Mouse (Mus musculus): ENCODE measurements around the gene Hoxd10. TPM values are rescaled to one million over a fixed set of nuclear protein-coding genes. Genes with fewer than 3 reads are reported as not detected.
A peak's percentile ranks its signal among the peaks of the same experiment; 100 is the strongest.

The Hoxd10 gene
- polyA plus RNA-seq, 2 experiments from 2014 or later, result not detected

DNA sequence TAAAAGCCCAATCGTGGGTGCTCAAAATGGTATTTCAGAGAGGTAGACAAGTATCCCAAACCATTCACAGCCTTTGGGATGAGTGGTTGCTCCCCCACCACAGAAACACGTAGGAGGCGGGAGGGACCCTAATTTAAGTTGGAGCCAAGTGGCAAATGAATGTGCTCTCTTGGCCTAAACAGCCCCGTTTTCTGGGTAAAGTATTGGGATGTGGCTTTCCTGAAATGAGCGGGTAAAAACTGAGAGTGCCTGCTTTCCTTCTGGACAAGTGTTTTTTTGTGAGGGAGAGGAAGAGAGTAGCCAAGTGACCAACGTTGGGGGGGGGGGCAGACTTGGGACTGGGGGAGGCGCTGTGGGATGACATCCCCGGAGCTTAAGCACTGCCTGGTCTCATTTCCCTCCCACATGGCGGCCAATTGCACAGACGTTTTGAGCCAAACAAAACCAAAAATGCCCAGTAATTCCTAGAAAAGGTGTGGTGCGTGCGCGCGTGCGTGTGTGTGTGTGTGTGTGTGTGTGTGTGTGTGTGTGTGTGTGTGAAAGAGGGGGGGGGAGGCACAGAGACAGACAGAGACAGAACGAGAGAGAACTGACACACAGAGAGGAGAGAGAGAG lies 19.3 kb downstream of the Hoxd10 start:
- ATAC-seq, result no peak

DNA sequence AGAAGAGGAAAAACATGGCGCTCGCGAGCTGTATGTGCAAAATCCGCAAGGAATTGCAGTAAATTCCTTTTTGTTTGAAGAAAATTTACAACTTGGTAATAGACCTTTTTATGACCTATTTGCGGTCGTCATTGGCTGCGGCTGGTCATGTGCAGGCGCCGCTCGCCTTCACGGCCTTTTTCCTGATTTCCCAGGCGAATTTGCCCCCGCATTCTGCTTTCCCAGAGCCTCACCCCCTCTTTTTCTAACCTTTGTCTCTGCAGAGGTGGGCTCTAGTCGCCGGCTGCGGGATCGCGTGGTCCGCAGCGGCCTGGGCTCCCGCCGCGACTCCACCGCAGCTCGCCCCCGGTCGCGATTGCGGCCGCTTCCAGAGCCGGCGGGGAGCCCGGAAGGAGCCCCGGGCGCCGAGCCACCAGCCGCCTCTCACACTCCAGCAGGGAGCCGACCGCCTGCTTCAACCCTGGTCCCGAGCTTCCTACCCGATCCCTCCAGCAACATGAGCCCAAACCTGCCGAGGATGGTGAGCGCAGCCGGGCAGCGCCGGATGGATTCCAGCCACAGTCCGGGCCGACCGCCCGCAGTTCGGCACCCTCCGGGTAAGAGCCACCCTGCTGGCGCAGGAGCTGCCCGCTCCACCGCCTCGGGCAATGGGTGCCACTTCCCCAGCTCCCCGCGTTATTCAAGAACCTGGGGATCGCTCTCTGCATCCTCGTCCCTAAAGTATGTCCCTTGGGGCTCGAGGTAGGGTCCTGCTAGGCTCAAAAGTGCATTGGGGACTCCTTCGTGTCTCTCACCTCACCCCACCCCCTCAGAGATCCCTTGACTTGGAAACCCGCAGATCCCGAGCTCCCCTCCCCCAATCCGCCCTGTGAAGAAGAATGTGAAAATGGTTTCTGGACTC lies 20.2 kb downstream of the Hoxd10 start, which contains the start of the genes Hoxd3 and Hoxd4:
TSS of gene Hoxd3 (plus strand) at position 207 of the 901 bp plus-strand sequence.
TSS of gene Hoxd4 (plus strand) at position 209 of the 901 bp plus-strand sequence.
- ATAC-seq, result no peak

DNA sequence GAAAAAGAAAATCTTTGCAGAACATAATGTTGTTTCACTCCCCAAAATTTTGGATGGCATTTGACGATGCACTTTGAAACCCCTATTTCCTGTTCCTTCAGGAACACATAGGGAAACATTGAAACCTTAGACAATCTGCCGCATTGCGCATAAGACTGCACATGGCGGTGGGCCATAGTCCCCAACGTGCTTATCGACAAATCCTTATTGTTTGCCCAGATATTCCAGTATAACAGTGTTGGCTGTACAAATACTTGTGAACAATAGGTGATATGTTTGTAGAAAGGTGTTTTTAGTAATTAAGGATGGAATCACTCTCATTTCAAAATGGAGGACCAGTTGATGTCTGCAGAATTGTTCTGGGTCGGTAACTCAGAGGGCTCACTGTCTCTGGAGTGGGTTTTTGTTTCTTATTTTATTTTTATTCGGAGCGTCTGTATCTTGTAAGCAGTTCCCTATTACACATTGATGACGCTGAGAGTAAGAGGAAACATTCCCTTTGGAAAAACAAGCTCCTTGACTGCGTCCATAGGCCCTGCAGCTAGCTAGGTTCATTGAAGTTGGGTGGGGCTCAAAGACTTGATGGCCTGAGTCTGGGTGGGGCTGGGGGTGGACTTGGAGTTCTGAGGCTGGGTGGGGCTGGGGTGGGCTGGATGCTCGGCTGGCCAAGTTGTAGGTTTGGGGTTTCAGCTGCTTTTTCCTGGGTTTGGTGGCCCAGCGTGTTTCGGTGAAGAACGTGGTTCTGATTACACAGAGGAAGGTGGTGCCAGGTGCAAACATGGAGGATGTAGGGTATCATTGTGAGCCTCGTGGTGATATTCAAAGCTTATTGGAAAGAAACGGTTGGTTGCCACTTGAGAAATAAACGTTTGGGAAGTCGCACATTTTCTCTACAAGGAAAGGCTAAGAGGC lies 21.8 kb downstream of the Hoxd10 start:
- ATAC-seq, result no peak

DNA sequence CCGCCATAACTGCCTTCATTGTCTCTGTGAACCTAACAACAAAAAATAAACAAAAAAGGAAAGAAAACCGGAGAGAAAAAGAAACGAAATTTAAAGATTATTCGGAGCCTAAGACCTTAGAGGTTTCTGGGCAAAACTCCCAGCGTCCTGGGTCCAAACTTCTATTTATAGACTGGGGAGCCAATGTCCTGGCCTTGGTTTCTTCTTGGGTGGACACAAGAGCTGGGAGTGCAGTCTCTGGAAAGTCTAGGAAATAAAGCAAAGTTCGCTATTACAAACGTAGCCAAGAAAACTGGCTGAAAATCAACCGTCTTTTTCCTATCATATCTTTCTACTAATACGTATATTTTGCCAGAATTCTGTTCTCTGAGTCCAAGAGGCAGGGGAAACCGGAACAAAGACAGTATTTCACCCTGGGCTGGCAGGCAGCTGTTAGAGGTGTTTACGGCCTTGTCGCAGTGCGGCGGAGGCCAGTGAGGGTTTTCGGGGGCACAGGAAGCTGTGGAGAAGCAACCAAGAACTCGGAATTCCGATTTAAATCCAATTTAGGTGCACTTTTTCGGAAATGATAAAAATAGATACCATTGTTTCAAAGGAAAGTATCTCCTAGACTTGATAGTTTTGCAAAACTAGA lies 22.5 kb downstream of the Hoxd10 start:
- no peak for ATAC-seq

DNA sequence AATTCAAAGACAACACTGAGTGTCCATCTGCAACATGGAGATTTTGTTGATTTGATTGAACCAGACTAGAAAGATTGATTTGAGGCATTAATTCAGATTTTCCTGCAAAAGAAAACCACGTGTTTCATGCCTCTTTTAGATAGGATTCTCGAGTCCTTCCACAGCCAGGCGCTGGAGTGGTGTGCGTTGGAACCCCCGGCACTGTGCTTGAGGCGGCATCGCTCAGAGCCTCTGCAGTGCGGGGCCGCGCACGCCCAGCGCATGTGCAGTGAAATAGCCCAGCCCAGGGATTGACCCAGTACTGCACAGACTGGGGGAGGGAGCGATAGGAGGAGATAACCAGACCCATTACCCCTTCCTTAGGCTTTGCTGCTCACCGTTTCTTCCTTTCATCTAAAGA lies 23.2 kb downstream of the Hoxd10 start:
- ATAC-seq, result no peak

DNA sequence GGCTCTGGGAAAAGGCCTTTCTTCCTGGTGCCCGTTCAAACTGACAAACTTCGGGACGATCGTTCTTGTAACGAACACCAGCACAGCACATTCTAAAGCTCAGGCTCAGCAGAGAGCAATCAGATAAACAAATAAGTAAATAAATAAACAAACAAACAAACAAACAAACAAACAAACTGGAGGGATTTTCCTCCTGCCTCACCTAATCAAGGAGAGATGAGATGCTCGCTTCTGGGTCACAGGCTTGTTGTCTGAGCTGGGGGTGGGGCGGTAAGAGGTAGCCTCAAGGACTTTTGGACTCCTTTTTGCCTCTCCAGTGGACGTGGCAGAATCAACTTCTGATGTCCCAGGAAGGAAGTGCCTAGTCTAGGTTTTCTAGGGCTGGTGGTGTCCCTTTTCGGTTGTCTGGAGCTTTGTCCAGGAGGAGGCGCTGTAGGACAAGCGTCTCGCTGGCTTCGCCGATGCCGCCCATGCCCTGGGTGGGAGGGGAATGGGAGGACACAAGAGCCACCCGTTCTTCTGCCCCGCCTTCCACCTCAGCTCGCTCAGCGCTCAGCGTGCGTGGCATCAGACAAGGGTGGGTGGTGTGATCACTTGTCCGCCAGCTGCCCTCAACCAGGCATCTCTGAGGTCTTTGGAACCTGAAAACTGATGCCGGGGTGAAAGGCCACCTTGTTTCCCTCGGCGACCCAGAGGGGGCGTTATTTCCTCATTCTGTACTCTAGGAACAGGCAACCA lies 23.9 kb downstream of the Hoxd10 start:
- ATAC-seq, result peak; percentile 52

DNA sequence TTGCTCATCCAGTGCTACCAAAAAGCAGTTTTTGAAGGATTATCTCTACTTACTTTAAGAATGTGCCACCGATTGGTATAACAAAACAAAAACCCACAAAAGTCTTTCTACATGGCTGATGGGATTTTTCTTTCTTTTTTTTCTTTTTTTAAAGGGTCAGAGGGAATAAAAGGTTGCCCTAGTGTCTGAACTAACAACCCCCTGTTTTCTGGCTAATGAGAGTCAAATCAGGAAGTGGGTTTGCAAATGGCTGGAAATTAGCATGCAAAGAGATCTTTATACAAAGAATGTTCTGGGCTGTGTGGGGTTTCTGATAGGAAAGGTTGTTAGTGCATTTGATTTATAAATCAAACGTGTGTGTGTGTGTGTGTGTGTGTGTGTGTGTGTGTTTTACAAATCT lies 28.7 kb downstream of the Hoxd10 start:
- ATAC-seq, result no peak

DNA sequence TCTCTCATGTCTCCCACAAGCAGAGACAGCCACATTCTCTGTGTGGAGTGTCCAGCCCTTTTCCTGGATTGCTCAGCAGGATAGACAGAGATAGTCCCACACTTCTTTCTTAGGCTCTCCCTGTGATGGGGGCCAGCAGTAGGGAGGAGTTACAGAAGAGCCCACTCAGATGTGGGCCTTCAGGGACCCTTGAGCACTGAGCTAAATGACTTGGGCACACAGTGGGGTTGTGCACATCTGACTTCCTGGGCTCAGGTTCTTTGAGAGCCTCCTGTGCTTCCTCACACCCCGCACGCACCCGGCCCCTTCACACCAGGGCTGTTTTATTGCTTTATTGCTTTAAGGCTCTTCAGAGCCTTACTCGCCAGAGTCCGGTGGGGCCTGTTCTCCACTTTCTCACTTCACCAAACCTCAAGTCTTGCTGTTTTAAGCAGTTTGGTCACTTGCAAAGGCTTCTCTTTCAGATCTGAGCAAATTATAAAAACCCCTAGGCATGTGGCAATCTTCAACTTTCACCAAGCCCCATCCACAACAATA lies 29.3 kb downstream of the Hoxd10 start:
- ATAC-seq, result no peak

DNA sequence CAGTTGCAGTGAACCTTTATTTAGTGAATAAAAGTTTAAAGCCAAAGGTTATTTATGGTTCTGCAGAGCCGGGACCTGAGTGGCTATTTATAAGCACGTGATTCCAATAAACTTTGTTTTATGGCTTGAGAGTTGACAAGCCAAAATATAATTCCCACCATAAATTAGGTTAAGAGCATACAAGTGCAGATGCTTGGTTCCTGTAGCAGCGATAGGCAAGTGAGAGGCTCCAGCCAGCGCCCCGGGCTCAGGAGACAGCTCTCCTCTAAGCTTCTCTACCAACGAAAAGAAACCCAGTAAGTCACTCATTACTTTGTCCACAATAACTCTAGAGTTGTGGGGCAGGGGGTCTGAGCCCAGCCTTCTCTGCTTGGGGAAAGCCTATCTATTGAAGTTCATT lies 30.2 kb downstream of the Hoxd10 start:
- ATAC-seq, result no peak

DNA sequence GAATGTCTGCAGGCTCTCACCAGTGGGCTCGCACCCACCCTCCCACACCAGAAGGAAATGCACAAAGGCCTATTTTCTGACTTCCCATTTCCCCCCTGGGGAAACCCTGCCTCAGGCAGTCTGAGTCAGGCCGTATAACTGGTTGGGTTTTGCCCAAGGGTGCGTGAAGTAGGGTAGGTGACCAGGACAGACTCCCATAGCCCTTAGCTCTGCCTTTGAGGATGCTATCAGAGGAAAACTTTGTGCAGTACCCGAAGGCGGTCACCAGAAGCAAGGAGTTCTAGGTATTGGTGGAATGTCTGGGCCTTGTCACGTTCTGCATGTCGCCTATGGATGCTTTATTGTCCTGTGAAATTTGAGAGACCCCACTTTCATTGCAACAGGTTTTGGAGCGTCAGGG lies 31.2 kb downstream of the Hoxd10 start:
- no peak for ATAC-seq

DNA sequence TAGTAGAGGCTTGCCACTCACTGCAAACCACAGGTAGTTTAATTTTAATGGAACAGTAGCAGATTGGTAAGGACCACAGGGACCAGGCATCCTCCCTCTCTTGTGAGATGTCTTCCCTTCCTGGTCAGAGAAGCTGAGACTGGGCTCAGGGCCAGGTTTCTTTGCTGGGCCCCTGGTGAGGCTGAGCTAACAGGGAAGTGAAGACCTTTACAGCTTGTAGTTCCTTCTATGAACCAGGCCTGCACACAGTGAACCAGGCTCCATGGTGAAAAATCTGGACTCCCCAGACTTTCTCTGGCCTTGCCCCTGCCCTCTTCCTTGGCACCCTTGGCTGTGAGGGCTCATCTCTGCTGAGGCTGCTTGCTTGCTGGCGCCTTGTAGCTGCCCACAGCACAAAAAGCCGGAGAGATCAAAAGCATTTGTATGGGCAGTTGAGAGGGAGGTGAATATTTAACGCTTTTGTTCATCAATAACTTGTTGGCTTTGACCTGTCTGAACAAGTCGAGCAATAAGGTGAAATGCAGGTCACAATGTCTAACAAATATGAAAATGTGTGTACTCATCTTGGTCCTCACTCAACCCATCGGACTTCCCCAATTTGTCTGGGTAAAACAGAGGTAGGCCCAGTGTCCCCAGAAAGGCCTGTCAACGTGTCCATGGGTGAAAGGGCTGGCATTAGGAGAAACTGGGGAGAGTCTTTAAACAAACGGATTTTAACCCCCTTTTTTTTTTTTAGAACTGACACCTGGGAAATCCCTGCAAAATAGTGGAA lies 32.7 kb downstream of the Hoxd10 start:
- no peak for ATAC-seq

DNA sequence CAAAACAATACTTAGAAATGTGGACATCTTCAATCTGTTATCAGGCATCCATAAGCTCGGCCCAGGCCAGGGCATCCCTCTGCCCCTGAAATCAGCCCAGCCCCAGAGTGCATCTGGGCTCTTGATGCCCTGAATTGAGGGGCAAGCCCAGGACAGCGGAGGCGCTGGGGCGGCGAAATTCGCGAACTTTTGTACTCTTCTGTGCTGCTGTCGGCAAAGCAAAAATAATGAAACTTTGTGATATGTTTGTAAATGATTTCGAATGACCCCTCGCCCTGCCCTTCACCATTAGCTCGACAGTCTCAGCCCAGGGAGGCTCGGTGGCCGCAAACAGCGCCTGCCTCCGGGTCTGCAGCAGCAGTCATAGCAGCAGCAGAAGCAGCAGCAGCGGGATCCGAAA lies 33.4 kb downstream of the Hoxd10 start:
- no peak for ATAC-seq

DNA sequence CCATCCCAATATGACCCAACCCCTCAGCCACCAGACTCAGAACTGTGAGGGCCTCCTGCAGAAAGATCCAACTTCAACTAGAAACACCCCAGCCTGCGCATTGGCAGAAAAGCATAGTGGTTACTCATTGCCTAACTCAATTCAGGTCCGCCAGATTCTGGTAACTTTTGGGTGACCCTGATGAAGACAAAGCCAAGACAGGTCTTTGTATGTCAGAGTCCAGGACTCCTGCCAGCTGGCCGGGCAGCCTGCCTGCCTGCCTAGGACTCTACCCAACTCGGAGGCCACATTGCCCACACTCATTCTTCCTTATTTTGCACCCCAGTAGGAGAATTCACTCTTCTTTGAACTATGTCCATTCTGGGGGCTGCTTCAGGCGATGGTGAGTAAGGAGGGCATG lies 34.8 kb downstream of the Hoxd10 start, which contains the start of gene Gm28230:
TSS of gene Gm28230 (plus strand) at position 178 of the 400 bp plus-strand sequence.
- no peak for ATAC-seq

DNA sequence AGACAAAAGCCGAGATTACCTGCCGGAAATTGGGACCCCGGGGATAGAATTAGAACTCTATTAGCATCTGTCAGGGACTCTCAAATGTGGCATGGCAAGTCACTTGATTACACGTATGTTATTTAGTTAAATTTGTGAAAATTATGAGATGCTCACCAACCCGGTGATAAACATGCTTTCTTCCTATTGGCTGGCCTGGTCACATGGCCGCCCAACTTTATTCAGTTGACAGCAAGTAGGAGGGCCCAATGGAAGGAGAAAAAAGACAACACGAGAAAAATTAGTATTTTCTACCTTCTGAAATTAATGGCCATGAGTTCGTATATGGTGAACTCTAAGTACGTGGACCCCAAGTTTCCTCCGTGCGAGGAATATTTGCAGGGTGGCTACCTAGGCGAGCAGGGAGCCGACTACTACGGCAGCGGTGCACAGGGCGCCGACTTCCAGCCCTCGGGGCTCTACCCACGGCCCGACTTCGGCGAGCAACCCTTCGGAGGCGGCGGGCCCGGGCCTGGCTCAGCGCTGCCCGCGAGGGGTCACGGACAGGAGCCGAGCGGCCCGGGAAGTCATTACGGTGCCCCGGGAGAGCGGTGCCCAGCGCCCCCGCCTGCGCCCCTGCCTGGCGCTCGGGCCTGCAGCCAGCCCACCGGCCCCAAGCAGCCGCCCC lies 35.4 kb downstream of the Hoxd10 start:
- no peak for ATAC-seq

DNA sequence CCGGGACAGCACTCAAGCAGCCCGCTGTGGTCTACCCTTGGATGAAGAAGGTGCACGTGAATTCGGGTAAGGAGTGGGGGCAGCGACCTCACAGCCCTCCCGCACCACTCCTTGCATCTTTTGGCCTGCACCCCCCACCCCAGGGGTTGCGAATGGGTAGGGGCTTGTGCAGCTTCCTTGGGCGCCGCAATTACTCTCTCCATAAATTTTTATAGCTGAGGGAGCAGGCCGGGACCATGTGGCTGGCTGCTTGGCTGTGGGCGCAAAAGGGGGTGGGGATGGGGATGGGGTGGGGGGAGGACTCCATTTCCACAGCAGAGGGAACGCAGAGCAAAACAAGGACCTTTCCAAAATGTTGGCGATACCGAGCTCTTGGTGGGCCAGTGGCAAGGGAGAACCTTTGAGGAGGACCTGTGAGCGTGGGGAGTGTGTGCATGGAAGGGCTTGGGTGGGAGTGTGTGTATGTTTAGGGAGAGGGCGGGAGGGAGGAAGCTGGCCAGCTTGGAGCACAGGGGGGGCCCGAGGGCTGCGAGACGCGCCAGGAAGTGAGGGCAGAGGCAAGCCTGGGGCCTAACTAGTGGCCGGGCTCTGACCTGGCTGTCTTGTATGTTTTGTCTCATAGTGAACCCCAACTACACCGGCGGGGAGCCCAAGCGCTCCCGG lies 36.0 kb downstream of the Hoxd10 start:
- ATAC-seq, result no peak

DNA sequence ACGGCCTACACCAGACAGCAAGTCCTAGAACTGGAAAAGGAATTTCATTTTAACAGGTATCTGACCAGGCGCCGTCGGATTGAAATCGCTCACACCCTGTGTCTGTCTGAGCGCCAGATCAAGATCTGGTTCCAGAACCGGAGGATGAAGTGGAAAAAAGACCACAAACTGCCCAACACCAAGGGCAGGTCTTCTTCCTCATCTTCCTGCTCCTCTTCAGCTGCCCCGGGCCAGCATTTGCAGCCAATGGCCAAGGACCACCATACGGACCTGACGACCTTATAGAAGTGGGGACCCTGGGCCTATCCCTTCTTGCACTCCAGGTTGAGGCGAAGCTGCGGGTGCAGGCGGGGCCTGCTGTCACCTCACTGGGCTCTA lies 36.6 kb downstream of the Hoxd10 start:
- ATAC-seq, result no peak

DNA sequence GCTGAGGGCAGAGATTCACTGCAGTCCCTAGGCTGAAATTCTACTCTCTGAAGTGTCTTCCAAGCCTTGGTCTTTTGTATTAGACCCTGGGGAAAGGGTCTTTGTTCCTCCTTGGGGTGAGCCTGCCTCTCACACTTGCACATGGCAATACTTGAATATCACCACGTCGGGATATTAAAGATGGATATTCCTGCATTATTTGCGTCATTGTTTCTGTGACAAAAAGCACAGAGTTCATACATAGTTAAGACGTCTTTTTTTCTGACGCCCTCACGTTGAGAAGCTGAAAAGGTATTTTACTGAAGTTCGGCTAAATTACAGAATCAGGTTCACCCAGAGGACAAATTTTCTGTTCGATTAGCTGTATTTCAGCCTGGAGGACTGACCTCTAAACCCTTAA lies 38.6 kb downstream of the Hoxd10 start:
- no peak for ATAC-seq

DNA sequence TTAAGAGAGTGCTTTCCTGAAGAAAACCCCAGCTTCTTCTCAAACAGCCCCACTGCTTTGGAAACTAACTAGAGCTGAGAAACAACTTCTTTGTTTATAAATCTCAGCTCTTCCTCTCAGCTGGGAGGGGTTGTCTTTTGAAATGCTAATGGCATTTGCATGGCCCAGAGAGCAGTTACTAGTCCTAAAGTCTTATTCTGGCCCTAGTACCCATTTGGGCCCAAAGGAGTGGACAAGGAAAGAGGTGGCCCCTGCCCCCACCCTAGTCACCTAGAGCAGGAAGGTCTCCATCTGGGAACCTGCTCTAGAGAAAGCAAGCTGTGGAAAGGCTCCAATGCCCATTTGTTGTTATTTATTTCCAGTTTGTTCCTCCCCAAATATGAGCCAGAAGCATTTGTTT lies 39.3 kb downstream of the Hoxd10 start:
- no peak for ATAC-seq

DNA sequence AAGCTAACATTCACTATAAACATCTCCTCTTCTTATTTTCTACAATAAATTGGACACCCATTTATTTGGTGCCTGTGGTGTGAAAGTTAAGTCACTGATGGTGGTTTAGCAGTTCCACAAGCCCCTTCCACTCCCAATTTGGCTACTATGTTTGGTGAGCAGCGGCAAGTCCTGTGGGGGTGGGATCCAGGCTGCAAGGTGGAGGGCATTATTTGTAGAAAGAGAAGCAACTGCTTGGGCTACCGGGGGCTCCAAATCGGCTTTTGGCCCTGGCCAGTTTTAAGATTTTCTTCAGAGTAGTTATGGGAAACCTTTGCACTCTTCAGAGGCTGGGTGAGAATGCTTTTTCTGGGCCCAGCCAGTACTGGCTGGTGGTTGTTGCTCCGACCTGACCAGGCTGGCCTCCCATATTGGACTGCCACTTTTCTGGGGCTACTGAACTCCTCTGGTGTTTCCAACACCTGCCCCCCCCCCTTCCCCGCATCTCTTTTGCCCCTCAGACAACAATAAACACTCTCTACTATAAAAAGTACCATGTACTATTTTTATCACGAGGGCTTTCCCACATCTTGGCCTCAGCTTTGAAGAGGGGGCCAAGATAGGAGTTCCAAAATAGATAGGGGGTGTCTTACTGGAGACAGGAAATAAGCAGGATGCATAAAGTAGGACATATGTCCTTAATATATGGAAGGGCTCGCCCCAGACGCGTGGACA lies 40.2 kb downstream of the Hoxd10 start:
- ATAC-seq, result no peak
